Mouse (Mus musculus) ES-Bruce4 (cell line): ENCODE results near the gene Immp2l.

Experiments used
- CTCF ChIP-seq: IDR thresholded peaks from one replicate; pipeline ENCODE4 v1.8.1; 2011; ENCODE audit warnings: low read depth, low read length
- EP300 ChIP-seq: IDR thresholded peaks from 2 replicates; pipeline ENCODE4 v1.6.1; 2011; ENCODE audit warnings: low read depth, low read length; ENCODE audit not compliant: insufficient read depth
- POLR2A ChIP-seq: IDR thresholded peaks from one replicate; pipeline ENCODE4 v1.8.1; 2011; ENCODE audit warnings: low read length; ENCODE audit not compliant: insufficient read depth

- no peak for TF ChIP-seq POLR2A
- no peak for TF ChIP-seq CTCF
- TF ChIP-seq EP300: no peak
These were observed 445.4 kb downstream of the Immp2l start for GRCm38 (mm10) chr12:41469096-41469801.
